Mouse (Mus musculus): ENCODE data around the gene Tmem229a. TPM values are rescaled to one million over a fixed set of nuclear protein-coding genes. Genes with fewer than 3 reads are reported as not detected.
A peak's percentile ranks its signal among the peaks of the same experiment; 100 is the strongest.

Gene Tmem229a
- total RNA-seq (2021), result under 1 TPM in 1 of 2 experiments, not detected in 1; 0.07 TPM
- long read RNA-seq, experiment 1, result 0 reads
- long read RNA-seq, experiment 2, result 0 reads

- peak; percentile 40 to 43 for DNase-seq
- intact Hi-C loops (cut with DNase I), result no loop called here
Observed at GRCm38 (mm10) chr6:24955946-24956585, at the start of gene Tmem229a. TSS of gene Tmem229a (minus strand) at chr6:24956297.

- DNase-seq, result no peak
- intact Hi-C loops (cut with DNase I), result no loop called here
Observed at GRCm38 (mm10) chr6:24993754-24994153, 37.7 kb upstream of the Tmem229a start.

GRCm38 (mm10) chr6:24989836-24990235 lies 33.7 kb upstream of the Tmem229a start:
- intact Hi-C loops (cut with DNase I), result no loop called here
- no peak for DNase-seq

GRCm38 (mm10) chr6:24976176-24976575 lies 20.1 kb upstream of the Tmem229a start:
- DNase-seq, result no peak
- intact Hi-C loops (cut with DNase I), result no loop called here

GRCm38 (mm10) chr6:24968471-24969223 lies 12.6 kb upstream of the Tmem229a start:
- no peak for DNase-seq

GRCm38 (mm10) chr6:24967726-24968125 lies 11.6 kb upstream of the Tmem229a start:
- intact Hi-C loops (cut with DNase I), result no loop called here
- DNase-seq, result no peak

More at GRCm38 (mm10) chr6:24968471-24969223, 12.6 kb upstream of the Tmem229a start:
- intact Hi-C loops (cut with DNase I), result no loop called here

GRCm38 (mm10) chr6:24966010-24966682 lies 10.0 kb upstream of the Tmem229a start:
- DNase-seq, result no peak
- intact Hi-C loops (cut with DNase I), result no loop called here

- no peak for DNase-seq
- intact Hi-C loops (cut with DNase I), result no loop called here
Observed at GRCm38 (mm10) chr6:24963754-24964153, 7.7 kb upstream of the Tmem229a start.

GRCm38 (mm10) chr6:24956586-24956973 lies 483 bp upstream of the Tmem229a start:
- no peak for DNase-seq
- intact Hi-C loops (cut with DNase I), result no loop called here

- intact Hi-C loops (cut with DNase I), result no loop called here
- DNase-seq, result peak; percentile 8 to 15
Observed at GRCm38 (mm10) chr6:24955131-24955945, 759 bp downstream of the Tmem229a start.

- intact Hi-C loops (cut with DNase I), result no loop called here
- no peak for DNase-seq
Observed at GRCm38 (mm10) chr6:24954126-24954525, 2.0 kb downstream of the Tmem229a start.

GRCm38 (mm10) chr6:24952341-24952740 lies 3.8 kb downstream of the Tmem229a start:
- intact Hi-C loops (cut with DNase I), result no loop called here
- no peak for DNase-seq

- intact Hi-C loops (cut with DNase I), result no loop called here
- DNase-seq, result no peak
Observed at GRCm38 (mm10) chr6:24950669-24951068, 5.4 kb downstream of the Tmem229a start.

GRCm38 (mm10) chr6:24925076-24925785 lies 30.9 kb downstream of the Tmem229a start:
- DNase-seq, result no peak
- intact Hi-C loops (cut with DNase I), result no loop called here

GRCm38 (mm10) chr6:24913591-24913990 lies 42.5 kb downstream of the Tmem229a start:
- intact Hi-C loops (cut with DNase I), result no loop called here

GRCm38 (mm10) chr6:24910728-24911105 lies 45.4 kb downstream of the Tmem229a start:
- intact Hi-C loops (cut with DNase I), result no loop called here
- no peak for DNase-seq

More at GRCm38 (mm10) chr6:24913591-24913990, 42.5 kb downstream of the Tmem229a start:
- DNase-seq, result no peak

GRCm38 (mm10) chr6:24910016-24910727 lies 45.9 kb downstream of the Tmem229a start:
- intact Hi-C loops (cut with DNase I), result no loop called here
- DNase-seq, result no peak

- intact Hi-C loops (cut with DNase I), result no loop called here
- no peak for DNase-seq
Observed at GRCm38 (mm10) chr6:24907824-24908223, 48.3 kb downstream of the Tmem229a start.

GRCm38 (mm10) chr6:24905101-24905500 lies 51.0 kb downstream of the Tmem229a start:
- DNase-seq, result no peak
- intact Hi-C loops (cut with DNase I), result no loop called here

Measured in heart, postnatal 14 days (tissue).